Mouse (Mus musculus) spleen, adult 2 months (tissue): ENCODE results near the gene Pigh.

Experiments
- CTCF ChIP-seq: fragments of 200-500 bp; IDR thresholded peaks from 2 replicates; pipeline ENCODE4 v1.5.1; 2011; ENCODE audit warnings: mild to moderate bottlenecking, inconsistent platforms; ENCODE audit not compliant: insufficient read depth, insufficient read length, insufficient replicate concordance; ENCODE audit errors: extremely low read depth
- POLR2A ChIP-seq: fragments of 200-500 bp; IDR thresholded peaks from 2 replicates; pipeline ENCODE4 v1.6.1; 2011; ENCODE audit warnings: low read depth, low read length, inconsistent platforms

- TF ChIP-seq CTCF (no peak), POLR2A (no peak)
Observed at GRCm38 (mm10) chr12:79136949-79137348, 47.5 kb upstream of the Pigh start.
